Mouse (Mus musculus) heart, embryonic 14.5 days (tissue): ENCODE results near the gene Cdc37. TPM values are rescaled to one million over a fixed set of nuclear protein-coding genes. Genes with fewer than 3 reads are reported as not detected.

Experiments
- ATAC-seq: fragments of 200-750 bp; cut with Nextera tagmentation; 2 replicates; pipeline ENCODE4 v1.8.0; 2017; ENCODE audit warnings: low read depth, moderate TSS enrichment; ENCODE audit not compliant: insufficient number of reproducible peaks, insufficient read depth, low FRiP score
- H3K27ac ChIP-seq, 2 experiments: fragments of 200-500 bp in 1 of 2; fragments of 300-500 bp in 1 of 2; sonication (generic) in 1 of 2; replicated peaks in 1 of 2; 2 replicates each; pipeline ENCODE4 v1.5.1; 2012 to 2014; ENCODE audit warnings: low read depth in 2 of 2, low read length in 2 of 2, control low read depth in 1 of 2, mild to moderate bottlenecking in 1 of 2, mixed read lengths in 1 of 2; ENCODE audit not compliant: control insufficient read depth in 1 of 2, insufficient read depth in 1 of 2
- H3K27me3 ChIP-seq: fragments of 300-500 bp; sonication (generic); 2 replicates; pipeline ENCODE4 v1.6.1; 2014; ENCODE audit warnings: mild to moderate bottlenecking, low read length, control low read depth; ENCODE audit not compliant: control insufficient read depth, insufficient read depth
- H3K36me3 ChIP-seq: fragments of 300-500 bp; sonication (generic); 2 replicates; pipeline ENCODE4 v1.6.1; 2014; ENCODE audit warnings: mild to moderate bottlenecking, control low read depth, low read length, mixed read lengths; ENCODE audit not compliant: control insufficient read depth, insufficient read depth
- H3K4me1 ChIP-seq, 2 experiments: fragments of 200-500 bp in 1 of 2; fragments of 300-500 bp in 1 of 2; sonication (generic) in 1 of 2; 2 replicates each; pipeline ENCODE4 v1.6.1; 2012 to 2014; ENCODE audit warnings: low read length in 2 of 2, control low read depth in 1 of 2, mixed read lengths in 1 of 2; ENCODE audit not compliant: control insufficient read depth in 2 of 2, insufficient read depth in 2 of 2
- H3K4me2 ChIP-seq: fragments of 300-500 bp; sonication (generic); 2 replicates; pipeline ENCODE4 v1.6.1; 2014; ENCODE audit warnings: mild to moderate bottlenecking, low read length
- H3K4me3 ChIP-seq, 2 experiments: fragments of 200-500 bp in 1 of 2; fragments of 300-500 bp in 1 of 2; sonication (generic) in 1 of 2; 2 replicates each; pipeline ENCODE4 v1.5.1; 2012 to 2014; ENCODE audit warnings: low read length in 2 of 2, mild to moderate bottlenecking in 2 of 2, control low read depth in 1 of 2, low read depth in 1 of 2, moderate library complexity in 1 of 2; ENCODE audit not compliant: control insufficient read depth in 1 of 2, insufficient read depth in 1 of 2
- H3K9ac ChIP-seq: fragments of 300-500 bp; sonication (generic); 2 replicates; pipeline ENCODE4 v1.6.1; 2014; ENCODE audit warnings: mild to moderate bottlenecking, low read length
- H3K9me3 ChIP-seq: fragments of 300-500 bp; sonication (generic); 2 replicates; pipeline ENCODE4 v1.6.1; 2016; ENCODE audit warnings: low read length, control low read depth; ENCODE audit not compliant: control insufficient read depth
- WGBS: fragments of 180-500 bp; shearing (Covaris S2); extraction: QIAGEN DNeasy Blood & Tissue Kit; methylation state at CpG from one replicate; pipeline ENCODE4 v1.1.7; 2014; 5-methylcytosine and 5-hydroxymethylcytosine counted together
- polyA plus RNA-seq: library from polyadenylated mRNA; unstranded; fragments of >200 nt; fragmentation: Nextera tagmentation; extraction: Ambion mirVana; gene quantifications from 2 replicates; pipeline ENCODE4 v1.2.1, GENCODE M21; 2014

Gene Cdc37
- polyA plus RNA-seq, 1 experiment from 2014 or later, result 212 TPM

DNA sequence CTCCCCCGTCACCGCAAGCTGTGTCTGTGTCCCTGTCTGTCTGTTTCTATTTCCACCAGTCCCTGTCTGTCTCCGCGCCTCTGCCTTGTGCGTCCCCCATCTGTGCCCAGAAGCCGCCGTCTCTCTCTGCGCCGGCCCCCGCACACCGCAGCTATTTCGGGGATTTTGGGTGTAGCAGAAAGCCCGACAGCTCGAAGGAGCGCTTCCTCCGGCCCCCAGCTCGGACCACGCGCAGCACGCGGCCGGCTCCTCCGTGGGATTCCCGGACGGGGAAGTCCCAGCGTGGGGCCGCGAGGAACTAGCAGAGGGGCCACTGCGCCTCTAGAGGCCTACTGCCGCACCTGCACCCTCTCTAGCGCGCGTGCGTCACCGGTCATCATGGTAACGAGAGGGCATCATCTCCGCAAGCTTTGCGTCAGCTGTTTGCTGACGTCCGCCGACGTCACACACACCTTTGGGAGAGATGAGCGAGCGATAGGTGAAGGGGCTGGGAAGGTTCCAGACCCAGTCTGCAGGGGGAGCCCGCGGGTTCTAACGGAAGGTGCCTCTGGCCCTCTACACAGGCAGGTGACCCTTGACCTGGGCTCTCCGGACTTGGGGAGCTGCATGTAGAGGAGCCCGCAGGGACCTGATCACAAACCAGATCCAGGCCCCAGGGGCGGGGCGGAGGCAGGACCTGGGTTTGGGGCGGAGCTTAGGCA, 11.6 kb upstream of the Cdc37 start:
- Histone ChIP-seq H3K36me3 (no peaks in the 10 kb centered on the region), H3K27me3 (peaks cover 38% of the 10 kb centered on the region), H3K27ac (0 out of 4 replicates have a peak overlapping the region, but pooled peaks of 1 of the 2 experiments have one; percentile 11), H3K4me2 (peak overlapping the region; percentile 90), H3K4me1 (peaks cover 9 to 23% of the 10 kb centered on the region in 2 experiments; a peak in 3 of 4 replicates), H3K9me3 (no peaks in the 10 kb centered on the region), H3K4me3 (peak overlapping the region; percentile 63 to 74), H3K9ac (peak overlapping the region; percentile 81)
- WGBS, result under 1% methylated on average over 52 of the region's 52 CpGs
- ATAC-seq, result peak; percentile 65; the same call in 1 of the 2 replicates

DNA sequence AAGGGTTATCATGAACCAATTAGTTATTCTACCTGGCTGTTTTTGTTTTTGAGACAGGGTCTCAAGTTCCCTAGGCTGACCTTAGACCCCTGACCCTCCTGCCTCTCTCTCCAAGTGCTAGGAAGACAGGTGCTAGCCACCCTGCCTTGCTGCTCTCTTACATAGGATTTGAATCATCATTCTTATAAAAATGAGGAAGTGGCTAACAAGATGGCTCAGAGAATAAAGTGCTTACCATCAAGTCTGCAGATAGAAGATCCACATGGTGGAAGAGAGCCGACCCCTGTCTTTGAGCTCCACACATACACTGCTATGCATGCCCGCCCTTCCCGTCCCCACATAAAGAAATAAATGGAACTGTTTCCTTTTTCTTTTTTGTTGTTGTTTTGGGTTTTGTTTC, 5.0 kb upstream of the Cdc37 start:
- peaks cover 9 to 16% of the 10 kb centered on the region in 2 experiments; a peak in 3 of 4 replicates for H3K4me1 ChIP-seq

DNA sequence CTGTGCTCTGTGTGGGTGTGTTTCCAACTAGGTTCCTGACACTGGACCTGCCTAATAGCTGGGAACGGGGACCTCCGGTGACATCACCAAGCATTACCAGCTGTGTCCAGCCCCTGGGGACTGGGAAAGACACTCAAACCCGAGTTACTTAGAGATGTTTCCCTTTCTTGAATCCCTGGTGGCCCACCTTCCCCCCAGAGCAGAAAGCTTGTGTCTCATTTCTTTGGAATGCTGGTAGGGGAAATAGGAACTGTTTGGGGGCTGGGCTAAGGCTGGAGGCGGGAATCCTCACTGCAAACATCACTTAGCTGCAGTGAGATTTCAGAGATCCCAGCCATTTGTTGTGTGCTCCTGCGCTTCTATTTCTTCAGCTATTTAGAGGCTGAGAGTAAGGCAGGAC, 4.1 kb upstream of the Cdc37 start:
- under 1% methylated on average over 5 of the region's 5 CpGs for WGBS
- Histone ChIP-seq H3K27ac (peak overlapping the region; percentile 66 to 76), H3K4me2 (peak overlapping the region; percentile 93), H3K4me1 (peaks cover 12 to 20% of the 10 kb centered on the region in 2 experiments; a peak in 3 of 4 replicates), H3K9ac (peak overlapping the region; percentile 72), H3K9me3 (no peaks in the 10 kb centered on the region), H3K36me3 (no peaks in the 10 kb centered on the region), H3K27me3 (no peaks in the 10 kb centered on the region), H3K4me3 (peak overlapping the region; percentile 43 to 48)
- no peak for ATAC-seq

More for the DNA sequence above, 5.0 kb upstream of the Cdc37 start:
- Histone ChIP-seq H3K9me3 (no peaks in the 10 kb centered on the region), H3K36me3 (no peaks in the 10 kb centered on the region), H3K27ac (no peak overlapping the region), H3K27me3 (no peaks in the 10 kb centered on the region), H3K4me3 (no peak overlapping the region), H3K4me2 (no peak overlapping the region), H3K9ac (no peak overlapping the region)
- WGBS, result 82% methylated on average over 3 of the region's 3 CpGs
- no peak for ATAC-seq

GRCm38 (mm10) chr9:21153331-21153730, 3.5 kb upstream of the Cdc37 start:
- H3K4me3 ChIP-seq, result peak overlapping the region; percentile 43 to 48
- H3K27me3 ChIP-seq, result no peaks in the 10 kb centered on the region
- H3K9me3 ChIP-seq, result no peaks in the 10 kb centered on the region
- peak overlapping the region; percentile 72 for H3K9ac ChIP-seq
- WGBS, result 4% methylated on average over 12 of the region's 12 CpGs
- H3K4me2 ChIP-seq, result peak overlapping the region; percentile 93
- peak overlapping the region; percentile 66 to 76 for H3K27ac ChIP-seq
- H3K36me3 ChIP-seq, result no peaks in the 10 kb centered on the region
- peaks cover 14 to 25% of the 10 kb centered on the region in 2 experiments; a peak in 3 of 4 replicates for H3K4me1 ChIP-seq
- 0 out of 2 replicates have a peak, but pooled peaks have one; percentile 22 for ATAC-seq

GRCm38 (mm10) chr9:21152715-21153114, 2.9 kb upstream of the Cdc37 start:
- Histone ChIP-seq H3K9ac (peak overlapping the region; percentile 72), H3K4me3 (peak overlapping the region; percentile 43 to 48; a peak in 3 of 4 replicates), H3K27me3 (no peaks in the 10 kb centered on the region), H3K9me3 (no peaks in the 10 kb centered on the region), H3K4me1 (peaks cover 14 to 31% of the 10 kb centered on the region in 2 experiments; a peak in 3 of 4 replicates), H3K27ac (0 out of 4 replicates have a peak overlapping the region, but pooled peaks of 1 of the 2 experiments have one; percentile 76), H3K36me3 (no peaks in the 10 kb centered on the region), H3K4me2 (peak overlapping the region; percentile 93)
- WGBS, result 3% methylated on average over 11 of the region's 11 CpGs
- peak; percentile 27; the same call in 1 of the 2 replicates for ATAC-seq

DNA sequence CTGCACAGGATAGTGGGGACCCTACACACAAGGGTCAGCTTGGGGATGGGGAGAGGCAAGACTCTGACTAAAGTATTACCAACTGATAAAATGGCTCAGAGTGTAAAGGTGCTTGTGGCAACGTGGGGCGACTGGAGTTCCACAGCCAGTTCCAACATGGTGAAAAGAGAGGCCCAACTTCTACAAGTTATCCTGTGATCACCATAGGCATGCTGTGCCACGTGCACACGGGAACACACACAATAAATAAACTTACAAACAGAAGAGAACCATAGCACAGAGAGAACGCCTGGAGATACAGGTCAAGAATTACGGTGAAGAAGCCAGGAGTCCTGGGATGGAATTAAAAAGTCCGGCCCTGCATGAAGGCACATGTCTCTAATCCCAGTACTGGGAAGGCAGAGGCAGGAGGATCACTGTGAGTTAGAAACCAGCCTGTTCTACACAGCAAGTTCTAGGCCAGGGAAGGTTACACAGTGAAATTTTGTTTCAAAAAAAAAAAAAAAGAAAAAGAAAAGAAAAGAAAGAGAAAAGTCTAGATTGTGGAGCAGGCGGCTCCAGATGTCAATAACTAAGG, 617 bp downstream of the Cdc37 start:
- ATAC-seq, result no peak
- Histone ChIP-seq H3K9me3 (no peaks in the 10 kb centered on the region), H3K4me1 (peaks cover 22 to 53% of the 10 kb centered on the region in 2 experiments), H3K27ac (peak overlapping the region in 1 of 2 experiments; percentile 73; a peak in 3 of 4 replicates), H3K4me3 (peak overlapping the region; percentile 79 to 96), H3K4me2 (peak overlapping the region; percentile 91), H3K36me3 (peaks cover 26% of the 10 kb centered on the region), H3K9ac (peak overlapping the region; percentile 90), H3K27me3 (no peaks in the 10 kb centered on the region)
- WGBS, result 4% methylated on average over 8 of the region's 8 CpGs

- H3K27me3 ChIP-seq, result no peaks in the 10 kb centered on the region
- peak overlapping the region; percentile 79 to 96; a peak in 3 of 4 replicates for H3K4me3 ChIP-seq
- H3K9me3 ChIP-seq, result no peaks in the 10 kb centered on the region
- peaks cover 33% of the 10 kb centered on the region for H3K36me3 ChIP-seq
- H3K4me1 ChIP-seq, result peaks cover 20 to 46% of the 10 kb centered on the region in 2 experiments
- 0 out of 4 replicates have a peak overlapping the region, but pooled peaks of 1 of the 2 experiments have one; percentile 8 for H3K27ac ChIP-seq
- no peak for ATAC-seq
- H3K4me2 ChIP-seq, result peak overlapping the region; percentile 91
- peak overlapping the region; percentile 90 for H3K9ac ChIP-seq
Measured at GRCm38 (mm10) chr9:21148427-21148826, 1.4 kb downstream of the Cdc37 start.
